Mouse (Mus musculus): ENCODE results near the gene Zfp420.
"Not testable (repeated sequence)": the region's sequence is repeated elsewhere in the genome, so short reads cannot be mapped to it uniquely, and the experiment has no call there.

The Zfp420 gene

DNA sequence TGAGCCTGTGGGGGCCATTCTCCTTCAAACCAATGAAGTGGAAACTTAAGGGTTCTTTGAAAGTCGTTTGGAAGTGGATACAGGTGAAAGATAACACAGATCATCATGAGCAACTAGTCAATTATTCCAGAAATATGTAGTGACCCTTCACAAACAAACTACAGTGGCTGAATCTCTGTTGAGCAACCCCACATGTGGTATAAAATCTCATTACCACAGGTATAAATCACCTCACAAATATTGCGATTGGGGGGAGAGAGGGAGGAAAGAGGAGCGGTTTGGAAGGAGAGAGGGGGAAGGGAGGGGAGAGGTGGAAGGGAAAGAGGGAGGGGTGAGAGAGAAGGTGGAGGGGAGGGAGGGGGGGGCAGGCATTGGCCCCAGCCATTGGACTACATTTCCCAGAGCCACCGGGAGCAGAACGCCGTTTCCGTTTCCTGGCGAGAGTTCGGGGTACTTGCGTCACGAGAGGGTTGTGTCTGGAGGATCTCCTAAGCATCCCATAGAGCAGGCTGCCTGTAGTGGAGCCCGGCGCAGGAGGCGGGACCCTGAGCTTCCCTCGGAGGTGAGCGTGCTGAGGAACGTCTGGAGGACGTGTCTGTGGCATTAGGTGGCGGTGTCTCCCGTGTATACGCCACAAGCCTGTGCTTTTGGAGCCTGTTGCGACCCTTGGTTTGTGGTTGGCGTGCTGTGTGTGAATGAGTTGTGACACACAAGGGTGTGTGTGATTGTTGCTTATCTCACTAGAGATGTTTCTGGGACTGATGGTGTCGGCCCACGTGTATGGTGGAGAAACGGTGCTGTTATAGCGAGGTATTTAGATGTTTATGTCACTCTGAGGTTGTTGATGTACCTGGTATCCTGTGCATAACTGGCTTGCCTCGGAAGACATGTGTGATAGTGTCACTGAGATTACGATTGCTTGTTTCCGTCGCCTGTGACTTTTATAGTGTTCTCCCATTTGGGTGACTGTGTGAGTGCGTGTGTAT is at the start of gene Zfp420:
Gene Zfp420 (plus strand): TSS at position 448 of the 986 bp plus-strand sequence.
- peak; percentile 99 for DNase-seq (ENCODE audit: low read depth, low spot score)

DNA sequence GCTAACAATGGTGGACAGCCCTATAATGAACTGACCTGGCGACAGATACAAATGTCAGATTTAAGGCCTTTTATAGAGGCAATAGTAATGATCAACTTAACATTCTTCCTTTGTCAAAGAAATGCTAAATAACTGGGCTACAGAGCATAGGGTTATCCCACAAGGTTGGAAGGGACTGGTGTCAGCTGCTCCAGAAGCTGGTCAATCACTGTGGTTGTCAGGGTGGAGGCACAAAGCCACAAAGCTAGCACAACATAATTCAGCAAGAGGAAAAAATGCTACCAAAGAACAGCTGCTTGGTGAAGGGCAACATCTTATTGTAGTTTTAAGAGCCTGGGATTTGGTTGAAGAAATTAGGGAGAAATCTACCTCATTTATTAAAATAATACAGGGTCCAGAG is 47.5 kb upstream of the Zfp420 start:
- no peak for DNase-seq (ENCODE audit: low read depth, low spot score)

DNA sequence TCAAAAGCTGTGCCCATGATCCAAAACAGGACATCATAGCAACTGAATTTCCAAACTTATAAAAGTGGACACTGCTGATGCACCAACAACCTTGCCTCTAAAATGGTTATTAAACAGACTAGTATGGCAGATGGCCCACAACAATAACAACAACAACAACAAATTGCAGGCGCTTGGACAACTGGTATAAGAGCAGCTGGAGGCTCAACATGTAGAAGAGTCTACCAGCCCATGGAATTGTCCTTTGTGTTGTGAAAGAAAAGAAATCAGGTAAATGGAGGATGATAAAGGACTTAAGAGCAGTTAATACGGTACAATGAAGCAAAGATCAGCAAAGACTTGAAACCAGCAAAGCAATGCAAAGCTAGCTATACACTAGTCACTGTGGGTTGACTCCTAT is 45.4 kb upstream of the Zfp420 start:
- DNase-seq (ENCODE audit: low read depth, low spot score), result no peak

DNA sequence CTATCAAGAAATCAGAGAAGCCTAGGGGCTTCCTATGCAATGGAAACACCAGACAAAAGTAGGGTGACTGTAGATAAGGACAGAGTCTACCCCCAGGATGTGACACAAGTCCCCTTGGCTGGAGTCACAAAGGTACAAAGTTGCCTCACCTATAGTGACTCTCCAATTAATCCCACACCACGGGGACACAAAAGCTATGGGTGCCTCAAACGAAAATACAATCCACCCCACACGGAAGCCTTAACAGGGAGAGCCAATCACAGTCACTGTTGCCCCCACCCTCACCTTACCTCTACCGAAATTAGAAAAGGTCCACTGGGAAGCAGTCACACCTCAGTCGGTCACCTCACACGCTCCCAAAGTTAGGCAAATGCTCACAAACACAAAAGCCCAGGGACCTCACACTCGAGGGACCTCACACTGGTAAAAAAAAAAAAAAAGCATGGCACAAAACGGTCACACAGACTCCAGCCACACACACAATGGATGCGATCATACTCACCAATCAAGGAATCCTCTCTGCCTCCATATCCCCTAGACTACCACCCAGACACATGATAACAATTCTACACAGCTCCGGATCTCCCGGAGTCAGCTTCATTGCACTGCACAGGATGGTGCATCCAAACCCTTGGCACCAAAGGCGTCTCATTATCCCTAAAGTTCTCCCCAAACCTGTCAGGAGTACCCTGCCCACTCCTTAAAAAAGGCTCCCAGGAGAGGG is 44.6 kb upstream of the Zfp420 start:
- DNase-seq (ENCODE audit: low read depth, low spot score), result no peak

DNA sequence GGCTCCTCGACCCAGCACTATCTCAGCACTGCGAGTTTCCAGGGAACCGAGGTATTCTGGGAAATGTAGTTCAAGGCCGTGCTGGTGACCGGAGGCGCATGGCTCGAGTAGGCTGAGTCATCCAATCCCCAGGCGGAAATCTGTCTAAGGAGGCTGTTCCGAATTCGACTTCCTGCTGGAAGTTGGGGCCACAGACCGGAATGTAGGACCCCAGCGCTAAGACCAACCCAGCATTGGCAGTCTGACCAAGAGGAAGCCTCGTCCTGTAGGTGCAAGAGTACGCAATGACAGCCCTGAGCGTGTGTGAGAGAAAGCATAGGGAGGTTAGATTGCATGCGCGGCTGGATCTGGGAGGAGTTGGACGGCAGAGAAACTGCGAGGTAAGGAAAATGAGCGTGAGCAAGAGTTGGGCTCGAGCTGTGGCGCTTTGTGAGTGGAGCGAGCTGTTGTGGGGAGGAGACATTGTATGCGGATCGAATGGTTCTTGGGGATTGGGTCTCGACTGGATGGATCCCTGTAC is 43.8 kb upstream of the Zfp420 start, which contains the start of gene Zfp790:
Gene Zfp790 (plus strand): TSS at position 205 of the 520 bp plus-strand sequence.
- peak; percentile 99 for DNase-seq (ENCODE audit: low read depth, low spot score)

DNA sequence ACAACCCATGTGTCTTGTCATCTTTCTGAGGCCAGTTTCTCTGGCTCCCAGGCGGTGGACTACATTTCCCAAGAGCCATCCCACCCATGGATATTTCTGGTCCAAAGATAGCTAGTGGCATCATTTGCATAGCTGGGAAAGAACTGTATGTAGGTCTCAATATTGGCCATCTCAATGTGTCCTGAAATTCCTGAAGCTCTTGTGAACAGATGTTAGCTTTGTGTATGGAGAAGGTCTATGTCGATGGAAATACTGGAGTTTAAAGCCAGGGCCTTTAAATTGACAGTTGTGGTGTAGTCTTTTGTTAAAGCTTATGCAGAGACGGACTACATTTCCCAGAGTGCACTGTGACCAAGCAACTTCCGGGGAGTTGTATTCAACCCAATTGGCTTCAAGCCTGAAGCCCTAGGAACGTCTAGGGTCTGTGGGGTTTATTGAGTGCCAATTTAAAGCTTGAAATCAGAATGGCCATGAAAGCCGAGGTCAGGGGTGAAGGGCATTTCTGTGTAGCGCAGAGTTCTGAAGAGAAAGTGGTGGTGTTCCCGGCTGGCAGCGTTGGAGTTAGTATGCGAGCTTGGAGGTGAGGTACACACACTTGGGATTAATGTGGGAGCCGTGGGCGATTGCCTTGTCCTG is 41.0 kb upstream of the Zfp420 start:
- peak; percentile 96 for DNase-seq (ENCODE audit: low read depth, low spot score)

DNA sequence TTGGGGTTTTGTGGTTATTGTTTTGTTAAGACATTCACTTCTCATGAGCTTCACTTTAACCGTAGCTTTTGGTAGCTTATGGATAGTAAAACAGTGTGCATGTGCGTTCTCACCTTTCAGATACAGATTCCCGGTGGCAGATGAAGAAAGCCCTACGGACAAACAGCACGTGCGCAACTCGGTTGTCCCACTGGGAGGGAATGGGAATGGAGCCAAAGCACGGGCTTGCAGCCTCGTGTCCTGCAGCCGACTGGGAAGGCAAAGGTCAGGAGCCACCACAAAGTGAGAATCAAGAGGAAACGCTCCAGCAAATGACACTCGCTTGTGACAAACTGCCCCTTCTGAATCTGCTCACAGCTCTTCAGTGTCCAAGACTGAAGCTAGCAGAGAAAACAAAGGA is 31.8 kb upstream of the Zfp420 start:
- no peak for DNase-seq (ENCODE audit: low read depth, low spot score)

DNA sequence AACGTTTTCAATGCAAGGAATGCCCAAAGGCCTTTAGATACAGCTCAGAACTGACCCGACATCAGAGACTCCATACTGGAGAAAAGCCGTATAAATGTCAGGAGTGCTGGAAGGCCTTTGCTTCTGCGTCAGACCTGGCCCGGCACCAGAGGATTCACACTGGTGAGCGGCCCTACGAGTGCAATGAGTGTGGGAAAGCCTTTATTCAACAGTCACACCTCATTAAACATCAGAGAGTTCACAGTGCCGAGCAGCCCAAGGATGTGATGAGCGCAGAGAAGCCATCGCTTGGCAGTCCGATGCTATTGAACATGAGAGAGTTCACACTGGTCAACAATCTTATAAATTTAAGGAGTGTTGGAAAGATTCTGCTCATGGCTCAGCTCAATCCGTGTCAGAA is 30.0 kb upstream of the Zfp420 start:
- no peak for DNase-seq (ENCODE audit: low read depth, low spot score)

DNA sequence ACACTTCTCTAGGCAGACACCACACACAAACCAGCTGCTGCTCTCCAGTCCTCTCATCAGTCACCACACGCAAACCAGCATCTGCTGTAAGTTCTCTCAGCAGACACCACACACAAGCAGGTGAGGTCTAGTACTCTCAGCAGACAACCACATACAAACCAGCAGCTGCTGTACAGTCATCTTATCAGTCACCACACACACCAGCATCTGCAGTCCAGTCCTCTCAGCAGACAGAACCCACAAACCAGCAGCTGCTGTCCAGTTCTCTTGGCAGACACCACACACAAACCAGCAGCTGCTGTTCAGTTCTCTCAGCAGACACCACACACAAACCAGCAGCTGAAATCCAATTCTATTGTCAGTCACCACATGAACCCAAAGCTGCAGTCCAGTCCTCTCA is 23.0 kb upstream of the Zfp420 start:
- no peak for DNase-seq (ENCODE audit: low read depth, low spot score)

DNA sequence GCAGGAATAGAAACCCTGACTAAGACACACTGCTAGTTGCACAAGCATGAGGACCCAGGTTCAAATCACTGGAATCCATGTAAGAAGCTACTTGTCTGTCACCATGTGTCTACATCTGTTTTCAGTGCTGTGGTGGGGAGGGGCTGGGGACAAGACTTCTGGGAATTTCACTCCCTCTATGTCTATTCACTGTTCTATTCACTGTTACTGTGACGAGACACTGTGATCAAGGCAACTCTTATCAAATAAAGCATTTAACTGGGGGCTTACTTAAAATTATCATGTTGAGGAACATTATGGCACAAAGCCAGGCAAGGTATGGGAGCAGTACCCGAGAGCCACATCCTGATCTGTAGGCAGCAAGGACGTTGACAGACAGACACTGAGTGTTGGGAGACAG is 20.5 kb upstream of the Zfp420 start:
- DNase-seq (ENCODE audit: low read depth, low spot score), result no peak

DNA sequence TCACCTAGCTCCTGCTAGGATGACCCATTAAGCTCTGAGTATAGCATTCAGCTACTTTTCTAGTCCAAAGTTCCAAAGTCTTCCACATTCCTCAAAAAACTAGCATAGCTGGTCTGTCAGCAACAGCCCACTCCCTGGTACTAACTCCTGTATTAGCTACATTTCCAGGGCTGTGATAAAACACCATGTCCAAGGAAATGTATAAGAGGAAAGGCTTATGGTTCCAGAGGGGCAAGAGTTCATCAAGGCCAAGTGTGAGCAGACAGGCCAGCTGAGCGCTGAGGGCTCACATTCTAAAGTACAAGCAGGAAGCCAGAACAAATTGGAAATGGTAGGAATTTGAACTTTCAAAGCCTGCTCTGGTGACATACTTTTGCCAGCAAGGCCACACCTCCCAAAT is 17.7 kb upstream of the Zfp420 start:
- DNase-seq (ENCODE audit: low read depth, low spot score), result no peak

DNA sequence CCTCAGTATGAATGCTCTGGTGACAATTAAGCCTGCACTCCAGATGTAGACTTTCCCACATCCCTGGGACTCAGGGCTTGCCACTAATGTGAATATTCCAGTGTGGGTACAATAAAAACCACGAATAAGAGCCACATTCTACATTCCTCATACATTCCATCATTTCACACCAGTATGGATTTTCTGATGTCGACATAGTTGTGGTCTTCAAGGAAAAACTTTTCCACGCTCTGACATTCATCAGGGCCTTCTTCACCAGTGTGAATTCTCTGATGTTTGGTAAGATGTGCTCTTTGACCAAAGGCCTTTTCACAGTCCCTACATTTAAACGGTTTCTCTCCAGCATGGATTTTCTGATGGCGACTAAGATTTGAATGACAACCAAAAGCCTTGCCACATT is 15.2 kb upstream of the Zfp420 start:
- no peak for DNase-seq (ENCODE audit: low read depth, low spot score)

DNA sequence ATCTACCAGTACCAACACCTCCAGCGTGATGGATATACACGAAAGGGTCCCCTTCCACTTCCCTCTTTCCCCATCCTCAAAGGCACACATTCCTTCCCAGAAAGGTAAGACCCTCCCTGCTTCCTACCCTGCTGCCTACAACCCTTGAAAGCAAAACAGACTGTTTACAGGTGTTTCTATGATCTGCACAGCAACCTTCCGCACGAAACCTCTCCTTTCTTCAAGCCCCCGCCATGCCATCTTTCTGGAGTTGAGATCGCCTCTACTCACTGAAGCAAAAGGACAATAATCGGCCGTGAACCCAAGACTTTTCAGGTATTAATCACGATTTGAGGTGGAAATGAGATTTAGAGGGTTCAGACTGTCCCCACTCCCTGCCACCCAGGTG is 7.0 kb upstream of the Zfp420 start:
- no peak for DNase-seq (ENCODE audit: low read depth, low spot score)

DNA sequence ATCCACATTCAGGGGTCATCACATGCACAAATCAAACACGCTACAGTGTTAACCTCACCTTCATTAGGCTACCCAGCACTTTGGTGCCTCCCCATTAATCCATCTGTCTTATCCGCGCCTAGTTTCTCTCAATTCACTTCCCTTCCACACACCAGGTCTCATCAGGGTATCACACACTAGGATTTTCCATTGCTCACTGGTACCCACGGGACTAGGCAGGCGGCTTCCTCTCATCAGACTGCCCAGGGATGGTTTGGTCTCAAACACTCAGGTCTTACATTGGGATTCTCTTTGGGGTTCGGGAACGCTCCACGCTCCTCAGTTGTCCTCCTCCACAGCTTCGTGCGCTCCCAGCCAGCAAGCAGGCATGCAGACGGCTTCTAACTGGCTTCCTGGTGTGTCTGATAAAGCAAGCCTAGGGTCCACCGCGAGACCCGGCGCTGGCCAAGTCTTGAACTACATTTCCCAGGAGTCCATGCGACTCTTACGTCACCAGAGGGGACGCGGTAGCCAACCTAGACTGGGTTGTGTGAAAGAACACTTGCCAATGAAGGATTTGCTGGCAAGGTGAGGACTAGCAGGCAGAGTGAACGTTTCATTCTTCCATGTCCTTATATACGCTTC is 6.4 kb upstream of the Zfp420 start, which contains the start of gene Zfp940:
Gene Zfp940 (minus strand): TSS at position 451 of the 624 bp plus-strand sequence.
- DNase-seq (ENCODE audit: low read depth, low spot score), result peak; percentile 97

DNA sequence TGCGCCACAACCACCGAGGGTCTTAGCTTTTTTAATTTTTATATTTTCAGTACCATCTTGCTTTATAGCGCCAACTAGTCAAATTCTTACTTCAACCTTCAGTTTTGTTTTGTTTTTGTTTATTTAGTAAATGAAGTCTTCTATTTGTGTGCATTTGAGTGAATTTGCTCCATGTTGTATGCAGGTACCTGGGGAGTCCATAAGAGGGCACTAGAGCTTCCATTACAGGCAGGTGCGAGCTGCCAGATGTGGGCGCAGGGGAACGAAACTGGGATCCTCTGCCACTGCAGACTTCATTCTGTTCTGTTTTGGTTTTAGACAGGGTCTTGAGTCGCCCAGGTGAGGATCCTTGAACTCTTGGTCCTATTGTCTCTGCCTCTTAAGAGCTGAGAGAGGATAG is 1.9 kb downstream of the Zfp420 start:
- no peak for DNase-seq (ENCODE audit: low read depth, low spot score)

DNA sequence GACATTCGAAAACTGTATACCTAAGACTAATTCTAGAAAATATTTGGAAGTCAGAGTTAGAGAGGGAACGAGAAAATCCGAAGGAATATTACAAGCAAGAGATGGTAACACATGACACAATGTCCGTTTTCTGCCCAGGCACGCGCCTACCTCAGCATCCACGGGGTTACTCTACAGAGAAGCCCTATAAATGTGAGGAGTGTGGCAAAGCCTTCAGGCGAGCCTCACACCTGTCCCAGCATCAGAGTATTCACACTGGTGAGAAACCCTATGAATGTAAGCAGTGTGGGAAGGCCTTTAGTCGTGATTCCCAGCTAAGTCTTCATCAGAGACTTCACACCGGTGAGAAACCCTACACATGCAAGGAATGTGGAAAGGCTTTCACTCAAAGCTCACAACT is 14.5 kb downstream of the Zfp420 start:
- DNase-seq (ENCODE audit: low read depth, low spot score), result no peak

DNA sequence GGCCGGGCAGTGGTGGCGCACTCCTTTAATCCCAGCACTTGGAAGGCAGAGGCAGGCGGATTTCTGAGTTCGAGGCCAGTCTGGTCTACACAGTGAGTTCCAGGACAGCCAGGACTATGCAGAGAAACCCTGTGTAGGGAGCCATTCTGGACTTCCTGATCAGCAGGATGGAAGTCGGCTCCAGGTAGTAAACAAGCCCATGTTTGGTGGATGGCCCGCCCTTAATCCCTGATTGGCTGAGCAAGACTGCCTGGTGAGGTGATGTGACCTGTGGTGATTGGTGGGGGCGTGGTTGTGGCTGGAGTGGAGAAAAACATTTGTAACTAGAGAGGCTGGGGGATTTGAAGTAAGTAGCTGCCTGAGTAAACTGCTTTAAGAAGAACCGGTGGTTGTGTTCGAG is 17.8 kb downstream of the Zfp420 start:
- not testable (repeated sequence) for DNase-seq (ENCODE audit: low read depth, low spot score)

DNA sequence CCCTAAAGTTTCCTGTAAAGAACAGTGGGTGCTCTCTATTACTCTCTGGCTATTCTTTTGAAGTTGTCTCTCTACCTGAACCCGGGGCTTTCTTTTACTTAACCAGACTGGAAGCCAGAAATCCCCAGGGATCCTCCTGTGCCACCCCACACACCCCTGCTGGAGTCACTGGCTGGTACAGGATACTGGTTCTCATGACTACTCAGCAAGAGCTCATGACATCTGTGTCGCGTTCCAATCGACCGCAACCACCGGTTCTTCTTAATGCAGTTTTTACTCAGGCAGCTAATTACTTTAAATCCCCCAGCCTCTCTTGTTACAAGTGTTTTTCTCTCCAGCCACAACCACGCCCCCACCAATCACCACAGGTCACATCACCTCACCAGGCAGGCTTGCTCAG is 20.3 kb downstream of the Zfp420 start:
- DNase-seq (ENCODE audit: low read depth, low spot score), result no peak

DNA sequence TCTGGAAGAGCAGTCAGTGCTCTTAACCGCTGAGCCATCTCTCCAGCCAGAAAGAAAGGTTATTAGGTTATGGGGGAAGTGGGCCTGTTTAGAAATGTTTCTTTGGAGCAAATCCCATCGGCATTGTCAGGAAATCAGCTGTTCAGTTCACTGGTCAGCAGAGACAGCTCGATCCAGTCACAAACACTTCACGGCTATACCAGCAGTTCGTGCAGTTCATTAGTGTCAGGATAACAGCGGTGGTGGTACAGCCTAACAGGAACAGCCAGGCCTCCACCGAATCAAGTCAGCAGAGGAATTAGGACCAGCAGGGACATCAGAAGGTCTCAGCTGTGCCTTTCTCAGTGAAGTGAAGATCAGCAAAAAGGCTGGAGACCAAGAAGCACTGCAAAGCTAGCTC is 21.1 kb downstream of the Zfp420 start:
- DNase-seq (ENCODE audit: low read depth, low spot score), result no peak

DNA sequence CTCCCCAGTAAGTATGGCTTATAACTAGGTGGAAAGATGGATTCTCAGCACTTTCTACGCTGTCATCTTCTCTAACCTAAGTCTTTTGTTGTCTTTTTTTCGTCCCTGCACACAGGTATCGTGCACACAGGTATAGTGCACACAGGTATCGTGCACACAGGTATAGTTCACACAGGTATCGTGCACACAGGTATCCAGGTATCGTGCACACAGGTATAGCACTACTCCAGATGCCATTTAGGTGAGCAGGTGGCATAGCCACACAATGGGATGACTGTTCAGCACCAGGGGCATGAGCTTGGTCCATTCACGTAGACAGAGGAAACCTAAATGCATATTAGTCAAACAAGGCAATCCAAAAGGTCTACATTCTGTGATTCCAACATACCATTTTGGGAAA is 30.7 kb downstream of the Zfp420 start:
- no peak for DNase-seq (ENCODE audit: low read depth, low spot score)

DNA sequence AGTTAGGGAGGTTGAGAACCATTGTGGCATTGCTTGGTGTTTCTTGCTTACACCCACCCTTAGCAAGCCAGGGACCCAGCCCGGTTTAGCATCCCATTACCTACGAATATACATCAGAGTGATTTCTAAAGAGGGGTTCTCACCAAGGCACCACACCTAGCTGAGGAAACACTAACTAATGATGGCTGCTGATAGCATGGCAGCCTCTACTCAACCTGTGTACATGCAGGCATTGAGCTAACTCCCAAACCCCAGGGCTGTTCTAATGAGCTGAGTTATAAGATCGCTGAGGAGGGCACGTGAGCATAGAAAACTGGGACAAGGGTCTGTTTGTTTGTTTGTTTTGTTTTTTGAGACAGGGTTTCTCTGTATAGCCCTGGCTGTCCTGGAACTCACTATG is 33.0 kb downstream of the Zfp420 start:
- no peak for DNase-seq (ENCODE audit: low read depth, low spot score)

DNA sequence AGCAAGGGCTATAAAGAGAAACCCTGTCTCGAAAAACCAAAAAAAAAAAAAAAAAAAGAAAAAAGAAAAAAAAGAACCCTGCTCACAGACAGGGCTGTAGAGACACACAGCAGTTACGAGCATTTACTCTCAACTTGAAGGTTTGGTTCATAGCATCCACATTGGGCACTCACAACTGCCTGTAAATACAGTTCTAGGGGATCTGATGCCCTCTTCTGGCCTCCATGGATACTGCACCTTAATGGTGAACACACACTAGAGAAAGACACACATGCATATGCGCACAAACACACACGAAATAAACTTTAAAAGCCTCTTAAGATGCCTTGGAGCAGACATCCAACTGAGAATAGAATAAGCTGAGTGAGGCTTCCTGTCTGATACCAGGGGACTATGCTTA is 38.6 kb downstream of the Zfp420 start:
- DNase-seq (ENCODE audit: low read depth, low spot score), result no peak

Data from brain, adult 2 months (tissue).